Mouse (Mus musculus) limb, embryonic 11.5 days (tissue): Measurements from ENCODE around the gene Sqor. TPM values are rescaled to one million over a fixed set of nuclear protein-coding genes. Genes with fewer than 3 reads are reported as not detected.

Source experiments
- ATAC-seq: fragments of 200-750 bp; cut with Nextera tagmentation; 2 replicates; pipeline ENCODE4 v1.8.0; 2017; ENCODE audit warnings: low read depth; ENCODE audit not compliant: insufficient number of reproducible peaks, low FRiP score, low TSS enrichment
- DNase-seq: peaks from one replicate; pipeline ENCODE4 v3.0.0-alpha.2; 2015; ENCODE audit warnings: low spot score
- H3K27ac ChIP-seq: fragments of 300-500 bp; sonication (generic); replicated peaks from 2 replicates; pipeline ENCODE4 v1.5.1; 2014; ENCODE audit warnings: low read depth, mild to moderate bottlenecking, low read length
- H3K27me3 ChIP-seq: fragments of 300-500 bp; sonication (generic); 2 replicates; pipeline ENCODE4 v1.6.1; 2014; ENCODE audit warnings: mild to moderate bottlenecking, low read length, mixed read lengths; ENCODE audit not compliant: control insufficient read depth, insufficient read depth
- H3K36me3 ChIP-seq: fragments of 300-500 bp; sonication (generic); 2 replicates; pipeline ENCODE4 v1.6.1; 2014; ENCODE audit warnings: mild to moderate bottlenecking, low read length, moderate library complexity, mixed read lengths; ENCODE audit not compliant: control insufficient read depth, insufficient read depth
- H3K4me1 ChIP-seq: fragments of 300-500 bp; sonication (generic); 2 replicates; pipeline ENCODE4 v1.6.1; 2014; ENCODE audit warnings: low read length, mixed read lengths; ENCODE audit not compliant: control insufficient read depth, insufficient read depth
- H3K4me2 ChIP-seq: fragments of 300-500 bp; sonication (generic); 2 replicates; pipeline ENCODE4 v1.6.1; 2014; ENCODE audit warnings: low read depth, mild to moderate bottlenecking, moderate library complexity; ENCODE audit not compliant: severe bottlenecking
- H3K4me3 ChIP-seq: fragments of 300-500 bp; sonication (generic); 2 replicates; pipeline ENCODE4 v1.5.1; 2014; ENCODE audit warnings: low read depth, low read length
- H3K9ac ChIP-seq: fragments of 300-500 bp; sonication (generic); 2 replicates; pipeline ENCODE4 v1.6.1; 2014; ENCODE audit warnings: mild to moderate bottlenecking, low read length
- H3K9me3 ChIP-seq: fragments of 300-500 bp; sonication (generic); 2 replicates; pipeline ENCODE4 v1.6.1; 2016; ENCODE audit warnings: low read length; ENCODE audit not compliant: control insufficient read depth
- WGBS: fragments of 180-500 bp; shearing (Covaris S2); extraction: QIAGEN DNeasy Blood & Tissue Kit; methylation state at CpG from one replicate; pipeline ENCODE4 v1.1.7; 2014; 5-methylcytosine and 5-hydroxymethylcytosine counted together
- polyA plus RNA-seq: library from polyadenylated mRNA; unstranded; fragments of >200 nt; fragmentation: Nextera tagmentation; extraction: Ambion mirVana; gene quantifications from 2 replicates; pipeline ENCODE4 v1.2.1, GENCODE M21; 2014

Sqor gene
- polyA plus RNA-seq, 1 experiment from 2014 or later: 4.7 TPM

- Histone ChIP-seq H3K36me3 (no peaks in the 10 kb centered on the region), H3K9me3 (no peaks in the 10 kb centered on the region), H3K4me3 (no peak overlapping the region), H3K27ac (no peak overlapping the region), H3K4me1 (no peaks in the 10 kb centered on the region), H3K27me3 (no peaks in the 10 kb centered on the region), H3K4me2 (no peak overlapping the region), H3K9ac (no peak overlapping the region)
- DNase-seq (no peak), ATAC-seq (no peak)
- 85% methylated on average over 6 of the region's 6 CpGs for WGBS
These were observed 39.4 kb downstream of the Sqor start for GRCm38 (mm10) chr2:122804392-122804791.

GRCm38 (mm10) chr2:122806040-122806439 is 41.0 kb downstream of the Sqor start:
- no peak overlapping the region for H3K4me3 ChIP-seq
- no peaks in the 10 kb centered on the region for H3K9me3 ChIP-seq
- WGBS: 95% methylated on average over 3 of the region's 3 CpGs
- no peaks in the 10 kb centered on the region for H3K27me3 ChIP-seq
- no peak overlapping the region for H3K9ac ChIP-seq
- no peak for DNase-seq
- H3K27ac ChIP-seq: no peak overlapping the region
- no peak for ATAC-seq
- no peaks in the 10 kb centered on the region for H3K4me1 ChIP-seq
- no peaks in the 10 kb centered on the region for H3K36me3 ChIP-seq
- no peak overlapping the region for H3K4me2 ChIP-seq

- no peaks in the 10 kb centered on the region for H3K27me3 ChIP-seq
- H3K4me2 ChIP-seq: no peak overlapping the region
- WGBS: 89% methylated on average over 4 of the region's 4 CpGs
- H3K9me3 ChIP-seq: no peaks in the 10 kb centered on the region
- H3K4me1 ChIP-seq: no peaks in the 10 kb centered on the region
- ATAC-seq (no peak), DNase-seq (no peak)
- H3K9ac ChIP-seq: no peak overlapping the region
- no peak overlapping the region for H3K27ac ChIP-seq
- H3K4me3 ChIP-seq: no peak overlapping the region
- no peaks in the 10 kb centered on the region for H3K36me3 ChIP-seq
These were observed 44.0 kb downstream of the Sqor start for GRCm38 (mm10) chr2:122809027-122809426.

- no peaks in the 10 kb centered on the region for H3K27me3 ChIP-seq
- no peaks in the 10 kb centered on the region for H3K9me3 ChIP-seq
- no peak for DNase-seq
- H3K4me3 ChIP-seq: no peak overlapping the region
- H3K4me1 ChIP-seq: no peaks in the 10 kb centered on the region
- H3K4me2 ChIP-seq: no peak overlapping the region
- H3K9ac ChIP-seq: no peak overlapping the region
- no peak for ATAC-seq
- H3K27ac ChIP-seq: no peak overlapping the region
- H3K36me3 ChIP-seq: no peaks in the 10 kb centered on the region
- WGBS: 92% methylated on average over 2 of the region's 2 CpGs
These were observed 51.9 kb downstream of the Sqor start for GRCm38 (mm10) chr2:122816986-122817385.

GRCm38 (mm10) chr2:122821246-122821645 is 56.2 kb downstream of the Sqor start:
- H3K27ac ChIP-seq: no peak overlapping the region
- no peak overlapping the region for H3K9ac ChIP-seq
- WGBS: 78% methylated on average over 2 of the region's 2 CpGs
- H3K4me1 ChIP-seq: 0 out of 2 replicates have a peak, but pooled peaks cover 2% of the 10 kb centered on the region
- H3K27me3 ChIP-seq: no peaks in the 10 kb centered on the region
- H3K36me3 ChIP-seq: no peaks in the 10 kb centered on the region
- DNase-seq (no peak), ATAC-seq (no peak)
- H3K4me3 ChIP-seq: no peak overlapping the region
- no peaks in the 10 kb centered on the region for H3K9me3 ChIP-seq
- H3K4me2 ChIP-seq: no peak overlapping the region

- Histone ChIP-seq H3K4me3 (no peak overlapping the region), H3K9ac (no peak overlapping the region), H3K27me3 (no peaks in the 10 kb centered on the region), H3K9me3 (no peaks in the 10 kb centered on the region), H3K4me1 (0 out of 2 replicates have a peak, but pooled peaks cover 2% of the 10 kb centered on the region), H3K27ac (no peak overlapping the region), H3K36me3 (no peaks in the 10 kb centered on the region), H3K4me2 (no peak overlapping the region)
- ATAC-seq (peak; percentile 54; the same call in 1 of the 2 replicates), DNase-seq (peak; percentile 72)
- WGBS: 37% methylated on average over 19 of the region's 19 CpGs
These were observed 60.6 kb downstream of the Sqor start for GRCm38 (mm10) chr2:122825406-122826236.

GRCm38 (mm10) chr2:122826302-122826701 is 61.3 kb downstream of the Sqor start:
- no peak for DNase-seq

GRCm38 (mm10) chr2:122854636-122855035 is 89.6 kb downstream of the Sqor start:
- no peak for DNase-seq
- no peak overlapping the region for H3K4me3 ChIP-seq
- H3K4me1 ChIP-seq: no peaks in the 10 kb centered on the region
- no peaks in the 10 kb centered on the region for H3K9me3 ChIP-seq
- no peak overlapping the region for H3K9ac ChIP-seq
- no peaks in the 10 kb centered on the region for H3K27me3 ChIP-seq
- H3K36me3 ChIP-seq: no peaks in the 10 kb centered on the region
- WGBS: 71% methylated on average over 4 of the region's 4 CpGs
- H3K27ac ChIP-seq: no peak overlapping the region
- no peak for ATAC-seq
- no peak overlapping the region for H3K4me2 ChIP-seq

More at GRCm38 (mm10) chr2:122826302-122826701, 61.3 kb downstream of the Sqor start:
- no peak for ATAC-seq
- 64% methylated on average over 3 of the region's 3 CpGs for WGBS
- no peak overlapping the region for H3K4me2 ChIP-seq
- no peak overlapping the region for H3K9ac ChIP-seq
- 0 out of 2 replicates have a peak, but pooled peaks cover 2% of the 10 kb centered on the region for H3K4me1 ChIP-seq
- no peaks in the 10 kb centered on the region for H3K9me3 ChIP-seq
- H3K4me3 ChIP-seq: no peak overlapping the region
- no peaks in the 10 kb centered on the region for H3K36me3 ChIP-seq
- no peak overlapping the region for H3K27ac ChIP-seq
- no peaks in the 10 kb centered on the region for H3K27me3 ChIP-seq
